Mouse (Mus musculus) liver, postnatal 0 days (tissue): ENCODE results near the gene Aicda.

Experiments
- CTCF ChIP-seq: sonication (generic); IDR thresholded peaks from 2 replicates; pipeline ENCODE4 v1.5.1; 2016; ENCODE audit warnings: antibody characterized with exemption, low read depth
- EP300 ChIP-seq: IDR thresholded peaks from 2 replicates; pipeline ENCODE4 v1.6.1; 2016; ENCODE audit warnings: antibody characterized with exemption, low read depth, mild to moderate bottlenecking

DNA sequence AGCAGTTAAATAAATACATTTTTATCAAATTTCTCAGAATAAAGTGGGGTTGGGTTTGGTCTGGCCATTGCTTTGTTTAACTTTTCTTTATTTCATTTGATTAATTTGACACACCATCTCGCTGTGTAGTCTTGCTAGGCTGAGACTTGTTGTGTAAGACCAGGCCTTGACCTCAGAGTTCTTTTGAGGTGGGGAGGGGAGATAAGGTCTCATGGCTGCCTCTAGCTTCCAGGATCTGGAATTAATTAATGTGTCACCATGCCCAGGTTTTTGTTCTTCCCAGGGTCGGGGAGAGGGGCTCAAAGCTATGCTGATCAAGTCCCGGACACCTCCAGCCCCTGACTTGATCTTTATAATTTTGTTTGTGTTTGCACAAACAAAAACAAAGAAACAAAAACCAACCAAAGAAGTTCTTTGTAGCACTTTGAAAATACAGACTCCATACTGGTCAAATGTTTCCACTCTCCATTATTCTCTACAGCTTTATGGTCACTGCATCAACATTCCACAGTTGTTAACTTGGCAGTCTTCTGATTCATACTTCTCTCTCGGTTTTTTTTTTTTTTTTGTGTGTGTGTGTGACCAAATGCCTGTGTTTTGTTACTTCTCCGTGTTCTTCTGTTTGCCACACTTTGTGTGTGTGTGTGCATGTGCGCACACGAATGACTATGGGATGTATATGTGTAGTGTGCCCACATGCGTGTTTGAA lies 22.0 kb upstream of the Aicda start:
- TF ChIP-seq EP300, result no peak
- TF ChIP-seq CTCF, result no peak
